Mouse (Mus musculus): ENCODE results near the gene Mageb3. TPM values are rescaled to one million over a fixed set of nuclear protein-coding genes. Genes with fewer than 3 reads are reported as not detected.

The Mageb3 gene
- polyA plus RNA-seq (2015; fragmentation: Nextera tagmentation; extraction: Ambion mirVana), result 0.22 TPM in 1 of 2 replicates, not detected in the other

DNA sequence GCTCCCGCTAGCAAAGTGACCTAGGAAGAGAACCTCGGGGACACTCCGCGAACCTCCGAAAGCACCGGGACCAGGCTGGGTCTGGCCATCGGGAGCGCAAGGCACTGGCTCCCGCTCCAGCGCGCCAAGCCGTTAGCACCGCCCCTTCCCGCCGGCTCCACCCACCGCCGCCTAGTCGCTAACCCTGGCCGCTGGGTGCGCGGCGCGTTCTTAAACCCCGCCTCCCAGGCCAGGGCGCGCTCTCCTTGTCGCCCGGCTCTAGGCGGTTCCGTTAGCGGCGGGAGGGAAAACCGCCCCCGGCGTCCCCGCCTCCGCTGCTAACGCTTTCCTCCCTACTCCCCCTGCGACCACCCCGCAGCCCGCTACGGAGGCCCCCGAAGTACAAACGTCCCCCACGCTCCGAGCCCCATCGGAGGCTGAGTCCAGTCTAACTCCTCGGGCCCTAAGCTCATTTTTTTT is at the start of gene Mageb3, which contains the start of gene Ctdspl2:
Gene Mageb3 (minus strand): TSS at position 328 of the 459 bp plus-strand sequence.
Gene Ctdspl2 (plus strand): TSS at position 237 of the 459 bp plus-strand sequence.

Other genes with a start within 250 kb of the Mageb3 start
- 19.6 and 38.1 TPM in 2 replicates for gene Frmd5, start 149.0 kb downstream of the Mageb3 start, polyA plus RNA-seq (2015; fragmentation: Nextera tagmentation; extraction: Ambion mirVana)
- 35.3 and 39.9 TPM in 2 replicates for gene Casc4, start 89.1 kb downstream of the Mageb3 start, polyA plus RNA-seq (2015; fragmentation: Nextera tagmentation; extraction: Ambion mirVana)
- 20.6 and 30.0 TPM in 2 replicates for gene Ctdspl2, start 91 bp downstream of the Mageb3 start, polyA plus RNA-seq (2015; fragmentation: Nextera tagmentation; extraction: Ambion mirVana)
- 10.4 and 11.1 TPM in 2 replicates for gene Eif3j1, start 72.5 kb upstream of the Mageb3 start, polyA plus RNA-seq (2015; fragmentation: Nextera tagmentation; extraction: Ambion mirVana)
- 3.2 and 4.9 TPM in 2 replicates for gene Spg11, start 162.3 kb upstream of the Mageb3 start, polyA plus RNA-seq (2015; fragmentation: Nextera tagmentation; extraction: Ambion mirVana)
- gene B2m, start 191.6 kb upstream of the Mageb3 start, polyA plus RNA-seq (2015; fragmentation: Nextera tagmentation; extraction: Ambion mirVana), result 987 and 1,399 TPM in 2 replicates
- not detected in 2 replicates for gene Trim69, start 204.6 kb upstream of the Mageb3 start, polyA plus RNA-seq (2015; fragmentation: Nextera tagmentation; extraction: Ambion mirVana)
- not detected in 2 replicates for gene Patl2, start 230.1 kb upstream of the Mageb3 start, polyA plus RNA-seq (2015; fragmentation: Nextera tagmentation; extraction: Ambion mirVana)
- not detected in 2 replicates for gene Terb2, start 230.2 kb upstream of the Mageb3 start, polyA plus RNA-seq (2015; fragmentation: Nextera tagmentation; extraction: Ambion mirVana)

Data from adrenal gland, postnatal 0 days (tissue).